Mouse (Mus musculus) small intestine, adult 2 months (tissue): Measurements from ENCODE around the gene Kif5a. TPM values are rescaled to one million over a fixed set of nuclear protein-coding genes. Genes with fewer than 3 reads are reported as not detected.

ENCODE experiments used
- H3K27ac ChIP-seq: fragments of 200-500 bp; 2 replicates; pipeline ENCODE4 v1.5.1; 2012; ENCODE audit warnings: low read depth, low read length, control low read depth, inconsistent platforms; ENCODE audit not compliant: insufficient read depth
- H3K27me3 ChIP-seq: fragments of 200-500 bp; 2 replicates; pipeline ENCODE4 v1.6.1; 2012; ENCODE audit warnings: mild to moderate bottlenecking, moderate library complexity, low read length, inconsistent platforms; ENCODE audit not compliant: control insufficient read depth, insufficient read depth
- H3K36me3 ChIP-seq: fragments of 200-500 bp; 2 replicates; pipeline ENCODE4 v1.6.1; 2012; ENCODE audit warnings: mild to moderate bottlenecking, low read length, control low read depth, inconsistent platforms; ENCODE audit not compliant: control insufficient read depth, insufficient read depth
- H3K4me1 ChIP-seq: fragments of 200-500 bp; 2 replicates; pipeline ENCODE4 v1.6.1; 2012; ENCODE audit warnings: low read length, inconsistent platforms, mixed read lengths; ENCODE audit not compliant: control insufficient read depth, insufficient read depth, insufficient read length
- H3K4me3 ChIP-seq: fragments of 200-500 bp; 2 replicates; pipeline ENCODE4 v1.5.1; 2012; ENCODE audit warnings: low read depth, mild to moderate bottlenecking, control low read depth, inconsistent platforms, low read length, moderate library complexity
- CTCF ChIP-seq: fragments of 200-500 bp; IDR thresholded peaks from 2 replicates; pipeline ENCODE4 v1.5.1; 2012; ENCODE audit warnings: low read depth, mild to moderate bottlenecking, control low read depth, inconsistent platforms, low read length, moderate library complexity, mixed read lengths; ENCODE audit not compliant: insufficient replicate concordance, insufficient read length; ENCODE audit errors: extremely low read depth
- POLR2A ChIP-seq: fragments of 200-500 bp; IDR thresholded peaks from 2 replicates; pipeline ENCODE4 v1.6.1; 2012; ENCODE audit warnings: low read depth, mild to moderate bottlenecking, control low read depth, inconsistent platforms, low read length, moderate library complexity
- WGBS: fragments of 180-500 bp; shearing (Covaris S2); methylation state at CpG from one replicate; pipeline ENCODE4 v1.1.7; 2018; 5-methylcytosine and 5-hydroxymethylcytosine counted together
- polyA plus RNA-seq: library from polyadenylated mRNA; depleted of rRNA; stranded (reverse); fragments of >200 nt; gene quantifications from 2 replicates; pipeline ENCODE4 v1.2.3, GENCODE M21; 2012

The Kif5a gene
- polyA plus RNA-seq, 1 experiment = 1.8 TPM

GRCm38 (mm10) chr10:127185101-127185500 lies 78.0 kb downstream of the Kif5a start:
- WGBS = 72% methylated on average over 9 of the region's 9 CpGs

GRCm38 (mm10) chr10:127183759-127184158 lies 79.4 kb downstream of the Kif5a start:
- Histone ChIP-seq H3K4me1 (peaks cover 7% of the 10 kb centered on the region; the same call in 1 of the 2 replicates), H3K27me3 (peaks cover 57% of the 10 kb centered on the region), H3K27ac (no peak overlapping the region), H3K36me3 (no peaks in the 10 kb centered on the region), H3K4me3 (peak overlapping the region; percentile 8; the same call in 1 of the 2 replicates)
- WGBS = 12% methylated on average over 20 of the region's 20 CpGs
- TF ChIP-seq POLR2A = no peak
- TF ChIP-seq CTCF = no peak

More at GRCm38 (mm10) chr10:127185101-127185500, 78.0 kb downstream of the Kif5a start:
- peaks cover 8% of the 10 kb centered on the region; the same call in 1 of the 2 replicates for H3K4me1 ChIP-seq
- no peaks in the 10 kb centered on the region for H3K36me3 ChIP-seq
- H3K4me3 ChIP-seq = no peak overlapping the region
- peaks cover 55% of the 10 kb centered on the region for H3K27me3 ChIP-seq
- no peak overlapping the region for H3K27ac ChIP-seq
- TF ChIP-seq POLR2A = no peak
- no peak for TF ChIP-seq CTCF

GRCm38 (mm10) chr10:127182624-127183023 lies 80.5 kb downstream of the Kif5a start:
- H3K4me3 ChIP-seq = no peak overlapping the region
- no peak overlapping the region for H3K27ac ChIP-seq
- TF ChIP-seq CTCF (no peak), POLR2A (no peak)
- peaks cover 56% of the 10 kb centered on the region for H3K27me3 ChIP-seq
- H3K4me1 ChIP-seq = peaks cover 13% of the 10 kb centered on the region
- 86% methylated on average over 4 of the region's 4 CpGs for WGBS
- no peaks in the 10 kb centered on the region for H3K36me3 ChIP-seq

- no peak overlapping the region for H3K4me3 ChIP-seq
- peaks cover 13% of the 10 kb centered on the region for H3K4me1 ChIP-seq
- no peak overlapping the region for H3K27ac ChIP-seq
- H3K36me3 ChIP-seq = no peaks in the 10 kb centered on the region
- peaks cover 55% of the 10 kb centered on the region for H3K27me3 ChIP-seq
- 65% methylated on average over 6 of the region's 6 CpGs for WGBS
- TF ChIP-seq CTCF (no peak), POLR2A (no peak)
Measured at GRCm38 (mm10) chr10:127181566-127181965, 81.6 kb downstream of the Kif5a start.

- Histone ChIP-seq H3K4me3 (no peak overlapping the region), H3K4me1 (peaks cover 13% of the 10 kb centered on the region), H3K27me3 (peaks cover 56% of the 10 kb centered on the region), H3K36me3 (no peaks in the 10 kb centered on the region), H3K27ac (no peak overlapping the region)
- 57% methylated on average over 3 of the region's 3 CpGs for WGBS
- TF ChIP-seq CTCF = no peak
Measured at GRCm38 (mm10) chr10:127180695-127181047, 82.5 kb downstream of the Kif5a start.

- H3K36me3 ChIP-seq = no peaks in the 10 kb centered on the region
- H3K4me1 ChIP-seq = peaks cover 13% of the 10 kb centered on the region
- TF ChIP-seq POLR2A (no peak), CTCF (no peak)
- WGBS = 3% methylated on average over 34 of the region's 34 CpGs
- H3K4me3 ChIP-seq = peak within 1 kb of the TSS; percentile 2; the same call in 1 of the 2 replicates
- H3K27ac ChIP-seq = no peak within 1 kb of the TSS
- H3K27me3 ChIP-seq = peaks cover 56% of the 10 kb centered on the region
Measured at GRCm38 (mm10) chr10:127179871-127180694, 83.1 kb downstream of the Kif5a start, which contains the start of gene Slc26a10. TSS of gene Slc26a10 (minus strand) at chr10:127180645.

- TF ChIP-seq POLR2A (no peak), CTCF (0 out of 2 replicates have a peak, but pooled peaks have one; percentile 5)
- Histone ChIP-seq H3K4me1 (peaks cover 9% of the 10 kb centered on the region), H3K4me3 (peak overlapping the region; percentile 48)
Measured at GRCm38 (mm10) chr10:127178286-127179027, 84.7 kb downstream of the Kif5a start.

More at GRCm38 (mm10) chr10:127178286-127179027, 84.7 kb downstream of the Kif5a start:
- peaks cover 53% of the 10 kb centered on the region for H3K27me3 ChIP-seq
- no peak overlapping the region for H3K27ac ChIP-seq
- H3K36me3 ChIP-seq = no peaks in the 10 kb centered on the region
- 4% methylated on average over 41 of the region's 41 CpGs for WGBS
